Mouse (Mus musculus) stomach, postnatal 0 days (tissue): ENCODE data around the gene Cd81. TPM values are rescaled to one million over a fixed set of nuclear protein-coding genes. Genes with fewer than 3 reads are reported as not detected.

Experiments used
- ATAC-seq: fragments of 200-750 bp; cut with Nextera tagmentation; 2 replicates; pipeline ENCODE4 v1.8.0; 2017; ENCODE audit not compliant: low FRiP score, low TSS enrichment
- DNase-seq: peaks from one replicate; pipeline ENCODE4 v3.0.0-alpha.2; 2016; ENCODE audit warnings: low spot score
- H3K27ac ChIP-seq: fragments of 300-500 bp; sonication (generic); replicated peaks from 2 replicates; pipeline ENCODE4 v1.5.1; 2014; ENCODE audit warnings: mild to moderate bottlenecking, control low read depth
- H3K27me3 ChIP-seq: fragments of 300-500 bp; sonication (generic); 2 replicates; pipeline ENCODE4 v1.6.1; 2014; ENCODE audit warnings: low read length; ENCODE audit not compliant: control insufficient read depth, insufficient read depth
- H3K36me3 ChIP-seq: fragments of 300-500 bp; sonication (generic); 2 replicates; pipeline ENCODE4 v1.6.1; 2014; ENCODE audit warnings: low read length, mixed read lengths; ENCODE audit not compliant: control insufficient read depth, insufficient read depth
- H3K4me1 ChIP-seq: fragments of 300-500 bp; sonication (generic); replicated peaks from 2 replicates; pipeline ENCODE4 v1.6.1; 2014; ENCODE audit warnings: antibody characterized with exemption; ENCODE audit not compliant: control insufficient read depth, insufficient read depth
- H3K4me2 ChIP-seq: fragments of 300-500 bp; sonication (generic); replicated peaks from 2 replicates; pipeline ENCODE4 v1.6.1; 2014; ENCODE audit warnings: low read depth, mild to moderate bottlenecking, control low read depth, moderate library complexity
- H3K4me3 ChIP-seq: fragments of 300-500 bp; sonication (generic); 2 replicates; pipeline ENCODE4 v1.5.1; 2014; ENCODE audit warnings: low read depth, low read length, control low read depth
- H3K9ac ChIP-seq: fragments of 300-500 bp; sonication (generic); 2 replicates; pipeline ENCODE4 v1.6.1; 2014; ENCODE audit warnings: mild to moderate bottlenecking, low read length, control low read depth, mixed read lengths
- H3K9me3 ChIP-seq: fragments of 300-500 bp; sonication (generic); 2 replicates; pipeline ENCODE4 v1.6.1; 2016; ENCODE audit warnings: low read length; ENCODE audit not compliant: control insufficient read depth
- CTCF ChIP-seq: IDR thresholded peaks from 2 replicates; pipeline ENCODE4 v1.5.1; 2016; ENCODE audit warnings: antibody characterized with exemption, low read depth, mild to moderate bottlenecking, moderate library complexity
- EP300 ChIP-seq: optimal IDR thresholded peaks from 2 replicates; pipeline ENCODE3; 2016; ENCODE audit warnings: antibody characterized with exemption
- WGBS: fragments of 180-500 bp; shearing (Covaris S2); extraction: QIAGEN DNeasy Blood & Tissue Kit; methylation state at CpG from one replicate; pipeline ENCODE4 v1.1.7; 2014; 5-methylcytosine and 5-hydroxymethylcytosine counted together
- polyA plus RNA-seq: library from polyadenylated mRNA; unstranded; fragments of >200 nt; fragmentation: Nextera tagmentation; extraction: Ambion mirVana; gene quantifications from 2 replicates; pipeline ENCODE4 v1.2.1, GENCODE M21; 2015

The Cd81 gene
- polyA plus RNA-seq, 1 experiment from 2014 or later = 381 TPM

- Histone ChIP-seq H3K4me1 (no peaks in the 10 kb centered on the region), H3K27me3 (no peaks in the 10 kb centered on the region), H3K4me2 (no peak overlapping the region), H3K4me3 (no peak overlapping the region), H3K9ac (no peak overlapping the region), H3K27ac (no peak overlapping the region), H3K36me3 (no peaks in the 10 kb centered on the region), H3K9me3 (no peaks in the 10 kb centered on the region)
- WGBS = 60% methylated on average over 3 of the region's 3 CpGs
- TF ChIP-seq EP300 (no peak), CTCF (no peak)
- no peak for DNase-seq
- ATAC-seq = no peak; the same call in 1 of the 2 replicates
Observed at GRCm38 (mm10) chr7:143025496-143025895, 27.0 kb upstream of the Cd81 start.

DNA sequence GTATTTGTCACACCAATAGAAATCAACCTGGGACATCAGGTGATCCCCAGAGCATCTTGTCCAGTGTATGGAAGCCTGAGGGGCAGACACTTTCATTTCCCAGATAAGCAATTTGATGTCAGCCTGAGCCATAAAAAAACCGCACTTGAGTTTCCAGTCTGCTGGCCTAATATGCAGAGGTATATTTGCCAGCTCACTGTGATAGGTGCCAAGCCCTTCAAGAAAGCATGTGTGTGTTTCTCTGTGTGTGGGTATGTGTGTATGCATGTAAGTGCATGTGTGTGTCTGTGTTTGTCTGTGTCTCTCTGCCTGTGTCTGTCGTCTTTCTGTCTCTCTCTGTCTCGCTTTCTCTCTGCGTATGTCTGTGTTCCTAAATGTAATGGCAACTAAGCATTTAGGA, 25.3 kb upstream of the Cd81 start:
- 65% methylated on average over 4 of the region's 4 CpGs for WGBS
- no peak for ATAC-seq

DNA sequence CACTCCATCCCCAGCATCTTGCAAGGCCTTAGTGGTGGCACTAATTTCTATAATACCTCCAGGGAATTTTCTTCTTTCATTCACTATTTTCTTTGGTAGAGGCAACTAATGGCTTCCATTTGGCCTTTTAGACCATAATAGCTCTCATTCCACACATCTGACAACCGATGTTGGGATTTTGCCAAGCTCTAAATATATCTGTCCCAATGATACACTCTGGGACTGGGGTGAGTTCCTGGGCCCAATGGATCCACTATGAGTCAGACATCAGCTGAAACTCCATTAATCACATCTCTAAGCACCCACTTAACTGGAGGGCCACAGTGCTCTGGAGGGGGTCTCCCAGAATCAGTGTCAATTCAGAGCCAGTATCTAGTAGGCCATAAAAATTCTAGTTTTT, 20.7 kb upstream of the Cd81 start:
- no peaks in the 10 kb centered on the region for H3K36me3 ChIP-seq
- H3K4me1 ChIP-seq = no peaks in the 10 kb centered on the region
- DNase-seq (no peak), ATAC-seq (no peak)
- 47% methylated on average over 1 of the region's 1 CpGs for WGBS
- H3K4me2 ChIP-seq = no peak overlapping the region
- H3K27me3 ChIP-seq = no peaks in the 10 kb centered on the region
- H3K27ac ChIP-seq = no peak overlapping the region
- TF ChIP-seq EP300 (no peak), CTCF (no peak)
- H3K9me3 ChIP-seq = no peaks in the 10 kb centered on the region
- H3K4me3 ChIP-seq = no peak overlapping the region
- no peak overlapping the region for H3K9ac ChIP-seq

More for the DNA sequence above, 25.3 kb upstream of the Cd81 start:
- H3K9ac ChIP-seq = no peak overlapping the region
- H3K4me2 ChIP-seq = no peak overlapping the region
- H3K27ac ChIP-seq = peak overlapping the region; percentile 56; the same call in 1 of the 2 replicates
- no peaks in the 10 kb centered on the region for H3K4me1 ChIP-seq
- H3K36me3 ChIP-seq = no peaks in the 10 kb centered on the region
- TF ChIP-seq EP300 (no peak), CTCF (no peak)
- no peaks in the 10 kb centered on the region for H3K27me3 ChIP-seq
- H3K9me3 ChIP-seq = no peaks in the 10 kb centered on the region
- H3K4me3 ChIP-seq = no peak overlapping the region
- no peak for DNase-seq

GRCm38 (mm10) chr7:143033581-143033980, 19.0 kb upstream of the Cd81 start:
- TF ChIP-seq EP300 = no peak
- TF ChIP-seq CTCF = no peak
- Histone ChIP-seq H3K4me2 (no peak overlapping the region), H3K9me3 (no peaks in the 10 kb centered on the region), H3K36me3 (no peaks in the 10 kb centered on the region), H3K27me3 (no peaks in the 10 kb centered on the region), H3K4me1 (no peaks in the 10 kb centered on the region), H3K4me3 (no peak overlapping the region), H3K27ac (no peak overlapping the region), H3K9ac (no peak overlapping the region)
- DNase-seq (no peak), ATAC-seq (no peak)
- 73% methylated on average over 4 of the region's 4 CpGs for WGBS

GRCm38 (mm10) chr7:143034112-143034511, 18.4 kb upstream of the Cd81 start:
- H3K9ac ChIP-seq = no peak overlapping the region
- H3K4me3 ChIP-seq = no peak overlapping the region
- H3K4me1 ChIP-seq = no peaks in the 10 kb centered on the region
- DNase-seq (no peak), ATAC-seq (no peak)
- H3K36me3 ChIP-seq = no peaks in the 10 kb centered on the region
- no peak for TF ChIP-seq CTCF
- TF ChIP-seq EP300 = no peak
- no peak overlapping the region for H3K4me2 ChIP-seq
- no peaks in the 10 kb centered on the region for H3K9me3 ChIP-seq
- H3K27ac ChIP-seq = no peak overlapping the region
- WGBS = 87% methylated on average over 2 of the region's 2 CpGs
- H3K27me3 ChIP-seq = no peaks in the 10 kb centered on the region

GRCm38 (mm10) chr7:143034519-143035450, 17.8 kb upstream of the Cd81 start:
- no peaks in the 10 kb centered on the region for H3K36me3 ChIP-seq
- 79% methylated on average over 8 of the region's 8 CpGs for whole genome bisulfite sequencing
- H3K4me3 ChIP-seq = no peak overlapping the region
- H3K9ac ChIP-seq = no peak overlapping the region
- H3K9me3 ChIP-seq = no peaks in the 10 kb centered on the region
- no peak overlapping the region for H3K4me2 ChIP-seq
- no peak for ATAC-seq
- no peaks in the 10 kb centered on the region for H3K4me1 ChIP-seq
- no peaks in the 10 kb centered on the region for H3K27me3 ChIP-seq
- no peak overlapping the region for H3K27ac ChIP-seq
- TF ChIP-seq CTCF (no peak), EP300 (no peak)
- no peak for DNase-seq
